Mouse (Mus musculus) forebrain, embryonic 14.5 days (tissue): Measurements from ENCODE around the gene Peak1. TPM values are rescaled to one million over a fixed set of nuclear protein-coding genes. Genes with fewer than 3 reads are reported as not detected.

Source experiments
- ATAC-seq: fragments of 200-750 bp; cut with Nextera tagmentation; 2 replicates; pipeline ENCODE4 v1.8.0; 2017; ENCODE audit warnings: mild to moderate bottlenecking, moderate library complexity
- DNase-seq: peaks from one replicate; pipeline ENCODE4 v3.0.0-alpha.2; 2015; ENCODE audit warnings: low spot score
- H3K27ac ChIP-seq: fragments of 300-500 bp; sonication (generic); 2 replicates; pipeline ENCODE4 v1.5.1; 2014; ENCODE audit warnings: low read depth, mild to moderate bottlenecking, control low read depth, low read length, moderate library complexity
- H3K27me3 ChIP-seq: fragments of 300-500 bp; sonication (generic); replicated peaks from 2 replicates; pipeline ENCODE4 v1.6.1; 2014; ENCODE audit warnings: low read length, control low read depth, mixed read lengths; ENCODE audit not compliant: control insufficient read depth, insufficient read depth
- H3K36me3 ChIP-seq: fragments of 300-500 bp; sonication (generic); 2 replicates; pipeline ENCODE4 v1.6.1; 2014; ENCODE audit warnings: low read length, control low read depth; ENCODE audit not compliant: control insufficient read depth, insufficient read depth
- H3K4me1 ChIP-seq: fragments of 300-500 bp; sonication (generic); 2 replicates; pipeline ENCODE4 v1.6.1; 2014; ENCODE audit warnings: antibody characterized with exemption, low read length, control low read depth; ENCODE audit not compliant: control insufficient read depth, insufficient read depth
- H3K4me2 ChIP-seq: fragments of 300-500 bp; sonication (generic); 2 replicates; pipeline ENCODE4 v1.6.1; 2014; ENCODE audit warnings: mild to moderate bottlenecking, control low read depth, low read length
- H3K4me3 ChIP-seq: fragments of 300-500 bp; sonication (generic); 2 replicates; pipeline ENCODE4 v1.5.1; 2014; ENCODE audit warnings: low read depth, low read length, control low read depth
- H3K9ac ChIP-seq: fragments of 300-500 bp; sonication (generic); 2 replicates; pipeline ENCODE4 v1.6.1; 2014; ENCODE audit warnings: mild to moderate bottlenecking, low read length, control low read depth, moderate library complexity
- H3K9me3 ChIP-seq: fragments of 300-500 bp; sonication (generic); replicated peaks from 2 replicates; pipeline ENCODE4 v1.6.1; 2016; ENCODE audit warnings: low read length, control low read depth, mixed read lengths; ENCODE audit not compliant: control insufficient read depth
- WGBS: fragments of 180-500 bp; shearing (Covaris S2); extraction: QIAGEN DNeasy Blood & Tissue Kit; methylation state at CpG from one replicate; pipeline ENCODE4 v1.1.7; 2014; 5-methylcytosine and 5-hydroxymethylcytosine counted together
- polyA plus RNA-seq: library from polyadenylated mRNA; unstranded; fragments of >200 nt; fragmentation: Nextera tagmentation; extraction: Ambion mirVana; gene quantifications from 2 replicates; pipeline ENCODE4 v1.2.1, GENCODE M21; 2014

The Peak1 gene
- polyA plus RNA-seq, 1 experiment from 2014 or later = 2.5 TPM

DNA sequence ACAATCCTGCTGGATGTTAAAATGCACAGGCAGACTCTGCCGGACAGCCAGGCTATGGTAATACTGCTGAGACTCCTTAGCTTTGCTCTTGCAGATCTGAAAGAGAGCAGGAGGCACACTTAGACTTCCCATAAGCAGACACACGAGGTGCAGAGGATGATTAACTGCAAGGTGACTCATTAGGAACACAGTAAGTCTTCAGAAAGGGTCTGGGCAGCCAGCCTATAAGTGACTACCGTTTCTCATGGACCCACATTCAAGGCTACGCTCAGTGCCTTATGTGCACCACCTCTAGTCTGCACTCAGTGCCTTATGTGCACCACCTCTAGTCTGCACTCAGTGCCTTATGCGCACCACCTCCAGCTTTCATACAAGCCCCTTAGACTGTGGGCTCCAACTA lies 210.4 kb downstream of the Peak1 start:
- 86% methylated on average over 5 of the region's 5 CpGs for WGBS

DNA sequence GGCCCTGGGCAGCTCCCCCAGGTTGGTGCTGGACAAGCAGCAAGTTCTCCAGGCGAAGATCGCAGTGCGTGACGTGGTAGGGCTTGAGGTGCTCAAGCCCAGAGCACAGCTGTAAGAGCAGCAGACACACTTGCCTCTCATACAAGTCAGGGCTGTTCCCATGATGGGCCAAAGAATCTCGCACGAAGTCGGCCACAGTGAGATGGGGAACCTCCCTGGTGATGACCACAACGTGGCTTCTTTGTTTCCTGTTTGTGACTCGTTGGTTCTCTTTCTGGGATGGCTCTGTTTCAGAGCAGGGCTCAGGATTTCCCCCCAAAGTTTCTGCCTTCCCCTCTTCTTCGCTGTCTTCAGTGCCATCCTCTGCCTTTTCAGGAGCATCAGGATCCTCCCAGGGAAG lies 210.8 kb downstream of the Peak1 start:
- no peak for ATAC-seq
- H3K27ac ChIP-seq = no peak overlapping the region
- no peaks in the 10 kb centered on the region for H3K9me3 ChIP-seq
- WGBS = 91% methylated on average over 10 of the region's 10 CpGs
- no peak overlapping the region for H3K4me2 ChIP-seq
- no peak overlapping the region for H3K4me3 ChIP-seq
- DNase-seq = no peak
- H3K36me3 ChIP-seq = no peaks in the 10 kb centered on the region
- no peaks in the 10 kb centered on the region for H3K4me1 ChIP-seq
- no peak overlapping the region for H3K9ac ChIP-seq
- H3K27me3 ChIP-seq = no peaks in the 10 kb centered on the region

More for the DNA sequence above, 210.4 kb downstream of the Peak1 start:
- DNase-seq = no peak
- ATAC-seq = no peak
- Histone ChIP-seq H3K9ac (no peak overlapping the region), H3K27ac (no peak overlapping the region), H3K27me3 (no peaks in the 10 kb centered on the region), H3K4me2 (no peak overlapping the region), H3K9me3 (no peaks in the 10 kb centered on the region), H3K4me1 (no peaks in the 10 kb centered on the region), H3K4me3 (no peak overlapping the region), H3K36me3 (no peaks in the 10 kb centered on the region)

DNA sequence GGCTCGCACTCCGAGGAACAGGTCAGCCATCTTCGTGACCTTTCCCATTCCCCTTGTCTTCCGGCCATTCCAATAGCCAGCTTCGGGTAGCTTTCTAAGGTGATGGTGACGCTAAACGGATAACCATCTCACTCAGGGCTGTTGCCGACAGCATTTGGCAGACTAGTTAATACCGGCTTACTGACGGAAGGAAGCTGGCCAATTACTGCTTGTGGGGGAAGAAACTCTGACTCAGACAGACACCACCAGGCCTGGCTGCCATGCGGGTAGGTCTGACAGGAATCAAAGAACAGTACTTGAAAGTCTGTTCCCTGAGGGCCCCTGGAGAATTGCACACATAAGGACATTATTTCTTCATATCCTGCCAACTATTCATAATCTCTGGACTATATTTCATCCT lies 212.5 kb downstream of the Peak1 start:
- Histone ChIP-seq H3K9ac (no peak overlapping the region), H3K9me3 (no peaks in the 10 kb centered on the region), H3K27me3 (no peaks in the 10 kb centered on the region), H3K4me2 (no peak overlapping the region), H3K36me3 (no peaks in the 10 kb centered on the region), H3K4me1 (no peaks in the 10 kb centered on the region), H3K4me3 (no peak overlapping the region), H3K27ac (no peak overlapping the region)
- DNase-seq = no peak
- ATAC-seq = no peak
- WGBS = 91% methylated on average over 11 of the region's 11 CpGs

DNA sequence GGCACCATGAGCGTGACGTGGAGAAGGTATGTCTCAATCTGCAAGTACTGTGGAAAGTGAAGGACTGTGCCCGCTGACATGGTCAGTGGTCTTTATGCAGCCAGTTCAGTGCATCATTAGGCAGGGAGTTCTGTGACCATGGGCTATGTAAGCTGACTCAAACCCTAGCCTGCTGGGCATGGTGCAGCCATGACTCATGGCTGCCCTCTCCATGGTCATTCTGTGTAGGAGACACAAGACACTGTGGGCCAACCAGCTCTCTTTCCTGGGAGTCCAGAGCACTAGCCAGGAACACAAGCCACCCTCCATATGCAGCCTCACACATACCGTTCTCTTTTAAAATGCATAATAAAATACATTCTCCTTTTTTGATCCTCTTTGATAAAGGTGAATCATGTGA lies 213.6 kb downstream of the Peak1 start:
- no peaks in the 10 kb centered on the region for H3K27me3 ChIP-seq
- WGBS = 94% methylated on average over 4 of the region's 4 CpGs
- ATAC-seq (no peak), DNase-seq (no peak)
- no peaks in the 10 kb centered on the region for H3K4me1 ChIP-seq
- no peak overlapping the region for H3K4me3 ChIP-seq
- no peaks in the 10 kb centered on the region for H3K36me3 ChIP-seq
- no peak overlapping the region for H3K4me2 ChIP-seq
- no peak overlapping the region for H3K27ac ChIP-seq
- no peaks in the 10 kb centered on the region for H3K9me3 ChIP-seq
- H3K9ac ChIP-seq = no peak overlapping the region

DNA sequence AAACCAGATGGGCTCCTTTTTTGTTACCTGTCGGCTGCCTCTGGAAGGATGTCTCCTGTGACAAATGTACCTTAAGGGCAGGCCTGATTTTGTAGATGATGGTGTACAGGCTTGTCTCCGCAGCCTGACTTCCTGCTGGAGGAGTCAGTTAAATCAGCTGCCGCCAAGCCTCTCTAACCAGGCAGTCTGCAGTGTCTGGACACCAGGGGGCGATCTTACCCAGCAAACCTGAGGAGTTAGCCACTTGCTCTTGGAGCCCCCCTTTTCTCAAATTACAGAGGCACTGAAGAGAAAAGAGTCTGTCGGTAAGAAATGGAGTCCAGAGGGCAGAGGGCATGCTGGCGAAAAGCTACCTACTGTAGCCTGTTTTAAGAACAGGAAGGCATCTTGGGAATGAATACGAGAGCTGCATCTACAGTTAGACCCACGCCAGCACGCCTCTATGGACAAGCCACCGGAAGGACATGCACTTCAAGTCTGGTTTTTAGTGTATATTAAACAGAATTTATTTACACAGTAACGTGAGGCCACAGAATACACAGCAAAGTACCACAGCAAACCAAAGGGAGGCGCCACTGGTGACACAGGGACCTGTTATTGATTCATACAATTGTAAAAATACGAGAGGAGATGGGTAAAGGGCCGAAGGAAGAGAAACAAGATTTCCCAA lies 217.1 kb downstream of the Peak1 start:
- 47% methylated on average over 14 of the region's 14 CpGs for WGBS
- no peak overlapping the region for H3K4me2 ChIP-seq

DNA sequence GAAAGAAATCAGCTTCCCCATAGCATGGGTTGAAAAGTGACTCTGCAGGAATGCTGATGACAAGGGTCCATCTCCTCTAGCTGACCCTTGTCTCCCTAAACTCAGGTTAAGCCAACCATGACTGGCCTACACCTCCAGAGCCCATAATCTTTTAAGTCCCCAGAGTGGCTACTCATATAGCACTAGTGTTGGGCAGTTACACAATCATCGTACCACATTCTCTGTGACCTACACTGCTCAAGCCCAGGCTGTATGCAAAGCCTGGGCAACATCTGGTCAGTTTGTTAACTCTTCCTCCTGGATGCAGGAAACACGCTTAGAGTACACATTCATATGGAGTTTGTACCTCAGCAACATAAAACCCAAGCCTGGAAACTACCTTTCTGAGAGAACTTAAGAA lies 217.7 kb downstream of the Peak1 start:
- Histone ChIP-seq H3K4me1 (no peaks in the 10 kb centered on the region), H3K9me3 (no peaks in the 10 kb centered on the region), H3K9ac (no peak overlapping the region), H3K27me3 (no peaks in the 10 kb centered on the region), H3K27ac (no peak overlapping the region), H3K36me3 (no peaks in the 10 kb centered on the region), H3K4me3 (no peak overlapping the region), H3K4me2 (no peak overlapping the region)
- DNase-seq = no peak
- 60% methylated on average over 2 of the region's 2 CpGs for WGBS
- ATAC-seq = no peak

More for the DNA sequence above, 217.1 kb downstream of the Peak1 start:
- peak; percentile 92 for DNase-seq
- H3K4me3 ChIP-seq = no peak overlapping the region
- H3K27ac ChIP-seq = no peak overlapping the region
- H3K4me1 ChIP-seq = no peaks in the 10 kb centered on the region
- peak; percentile 77 for ATAC-seq
- no peak overlapping the region for H3K9ac ChIP-seq
- H3K27me3 ChIP-seq = no peaks in the 10 kb centered on the region
- H3K36me3 ChIP-seq = no peaks in the 10 kb centered on the region
- no peaks in the 10 kb centered on the region for H3K9me3 ChIP-seq

DNA sequence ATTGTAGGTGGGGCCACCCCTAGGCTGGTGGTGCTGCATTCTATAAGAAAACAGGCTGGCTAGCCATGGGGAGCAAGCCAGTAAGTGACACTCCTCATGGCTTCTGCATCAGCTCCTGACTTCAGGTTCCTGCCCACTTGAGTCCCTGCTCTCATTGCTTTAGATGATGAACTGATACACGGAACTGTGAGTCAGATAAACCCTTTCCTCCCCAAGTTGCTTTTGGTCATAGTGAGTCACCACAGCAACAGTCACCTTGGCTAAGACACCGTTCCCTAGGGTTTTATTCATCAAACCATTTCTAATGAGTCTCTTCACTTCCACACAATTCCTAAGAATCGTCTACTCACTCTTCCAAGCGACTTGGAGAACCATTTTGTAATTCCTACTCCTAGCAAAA lies 220.9 kb downstream of the Peak1 start:
- DNase-seq (no peak), ATAC-seq (no peak)
- Histone ChIP-seq H3K9me3 (no peaks in the 10 kb centered on the region), H3K9ac (no peak overlapping the region), H3K27me3 (no peaks in the 10 kb centered on the region), H3K4me2 (no peak overlapping the region), H3K36me3 (no peaks in the 10 kb centered on the region), H3K4me3 (no peak overlapping the region), H3K27ac (no peak overlapping the region), H3K4me1 (no peaks in the 10 kb centered on the region)
- 87% methylated on average over 4 of the region's 4 CpGs for WGBS

DNA sequence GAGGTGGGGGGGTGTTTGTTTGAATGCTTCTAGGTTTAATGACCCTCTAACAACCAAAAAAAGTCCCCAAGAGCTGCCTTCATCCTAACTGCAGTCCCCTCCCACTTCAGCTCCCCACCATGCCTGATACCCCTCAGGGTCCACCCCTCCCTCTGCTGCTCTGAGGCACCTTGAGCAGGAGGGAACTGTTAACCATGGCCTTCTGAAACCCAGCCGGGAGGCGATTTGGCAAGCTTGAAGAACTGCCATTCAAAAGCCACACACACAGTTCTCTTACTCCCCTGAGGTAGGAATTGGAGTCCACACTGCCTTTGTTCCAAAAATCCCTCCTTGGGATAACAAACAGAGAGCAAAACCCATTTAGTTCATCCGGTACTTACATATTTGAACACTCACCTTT lies 222.7 kb downstream of the Peak1 start:
- Histone ChIP-seq H3K4me1 (no peaks in the 10 kb centered on the region; the same call in 1 of the 2 replicates), H3K4me2 (no peak overlapping the region), H3K27ac (no peak overlapping the region), H3K9me3 (no peaks in the 10 kb centered on the region), H3K9ac (no peak overlapping the region), H3K4me3 (no peak overlapping the region), H3K36me3 (no peaks in the 10 kb centered on the region), H3K27me3 (no peaks in the 10 kb centered on the region)
- DNase-seq (peak; percentile 41), ATAC-seq (no peak)
- 26% methylated on average over 3 of the region's 3 CpGs for WGBS

DNA sequence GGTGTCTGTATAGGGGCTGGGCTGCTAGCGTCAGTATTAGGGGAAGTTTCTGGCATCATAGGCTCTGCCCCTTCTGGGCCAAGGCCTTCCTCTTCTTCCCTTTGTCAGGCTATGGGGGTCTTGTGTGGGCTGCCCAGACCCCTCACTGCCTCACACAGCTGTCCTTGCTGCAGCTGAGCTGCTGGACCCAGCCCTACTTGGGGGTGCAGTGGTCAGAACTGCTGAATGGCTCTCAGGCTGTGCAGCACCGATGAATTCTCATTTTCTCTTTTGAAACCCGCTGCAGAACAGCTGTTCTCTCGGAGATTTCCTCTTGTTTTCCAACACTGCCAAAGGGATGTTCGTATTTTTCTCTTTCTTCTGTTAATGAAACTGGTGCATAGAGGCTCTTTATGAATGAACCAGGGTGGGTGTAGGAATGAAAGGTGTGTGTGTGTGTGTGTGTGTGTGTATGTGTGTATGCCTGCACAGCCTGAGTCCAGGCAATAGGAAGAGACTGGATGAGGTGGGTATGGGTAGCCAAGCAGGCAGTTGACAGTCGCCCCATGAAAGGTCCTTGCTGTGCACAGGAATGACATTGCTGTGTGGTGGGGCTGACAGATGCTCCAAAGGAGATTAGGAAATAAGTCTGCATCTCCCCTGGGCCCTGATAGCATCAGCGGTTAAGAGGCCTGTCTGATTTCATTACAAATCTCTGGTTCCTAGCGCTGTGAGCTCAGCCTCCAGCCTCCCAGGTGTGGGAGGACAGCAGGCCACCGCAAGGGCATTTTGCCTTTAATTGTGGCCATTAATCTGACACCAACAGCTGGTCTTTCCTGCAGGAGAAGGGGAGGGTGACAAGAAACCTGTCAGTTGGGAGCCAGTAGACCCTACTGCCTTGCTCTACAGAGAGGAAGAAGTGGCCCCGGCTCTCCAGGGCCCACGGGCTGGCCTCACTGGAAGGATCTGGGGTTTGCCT lies 226.1 kb downstream of the Peak1 start:
- H3K4me1 ChIP-seq = no peaks in the 10 kb centered on the region; the same call in 1 of the 2 replicates
- H3K4me2 ChIP-seq = no peak overlapping the region
- H3K36me3 ChIP-seq = no peaks in the 10 kb centered on the region
- no peaks in the 10 kb centered on the region for H3K27me3 ChIP-seq
- H3K27ac ChIP-seq = no peak overlapping the region
- H3K4me3 ChIP-seq = no peak overlapping the region
- ATAC-seq = no peak
- DNase-seq = no peak
- H3K9ac ChIP-seq = no peak overlapping the region
- no peaks in the 10 kb centered on the region for H3K9me3 ChIP-seq
- WGBS = 68% methylated on average over 11 of the region's 11 CpGs
